8 mouse cellular contexts compared by ENCODE assay signal in genomic region chr9:105617274-105617673, GRCm38 (mm10). TPM values are rescaled to one million over a fixed set of nuclear protein-coding genes. Genes with fewer than 3 reads are reported as not detected.
DNase-seq lines count a peak whose midpoint lies in the region; ATAC-seq and TF ChIP-seq lines count a peak whose summit lies in the region.
"Not testable (repeated sequence)": the region's sequence is repeated elsewhere in the genome, so short reads cannot be mapped to it uniquely, and the experiment has no call there.

No protein-coding gene starts in this region.

- not testable (repeated sequence) for ATAC-seq in hindbrain, embryonic 11.5 days (ENCODE audit: low FRiP score)

- H3K27me3 ChIP-seq in hindbrain, embryonic 11.5 days (ENCODE audit: control insufficient read depth, insufficient read depth, low read length): not testable (repeated sequence)

- H3K9me3 ChIP-seq in hindbrain, embryonic 11.5 days (ENCODE audit: control insufficient read depth, low read length): not testable (repeated sequence)

- H3K4me1 ChIP-seq in hindbrain, embryonic 11.5 days (replicated peaks; ENCODE audit: control insufficient read depth, insufficient read depth, low read length): not testable (repeated sequence)

- peak; percentile 81 for TF ChIP-seq CTCF in layer of hippocampus, adult 2 months (conservative IDR thresholded peaks at IDR 0.05)

- H3K36me3 ChIP-seq in hindbrain, embryonic 11.5 days (ENCODE audit: control insufficient read depth, insufficient read depth, low read length): not testable (repeated sequence)

- not testable (repeated sequence) for H3K9ac ChIP-seq in hindbrain, embryonic 11.5 days (ENCODE audit: low read depth, low read length)

- not testable (repeated sequence) for H3K4me2 ChIP-seq in hindbrain, embryonic 11.5 days (replicated peaks; ENCODE audit: low read depth, low read length)

- not testable (repeated sequence) for H3K4me3 ChIP-seq in hindbrain, embryonic 11.5 days (ENCODE audit: low read depth, low read length); layer of hippocampus, adult 2 months

- peak; percentile 40 to 51 for DNase-seq in adrenal gland, adult 18-20 months (ENCODE audit: low spot score in 2 of 2)
- peak; percentile 87 to 90 for DNase-seq in cerebellum, postnatal 10 days
- DNase-seq in forelimb bud, embryonic 11.5 days (ENCODE audit: low read depth, low spot score): peak; percentile 58
- peak; percentile 75 for DNase-seq in hindbrain, embryonic 11.5 days (ENCODE audit: low spot score)
- peak; percentile 76 to 84 for DNase-seq in layer of hippocampus, adult 2 months (ENCODE audit: low spot score in 2 of 2)
- DNase-seq in lung, adult 18-20 months: peak; percentile 6 to 29
- peak; percentile 25 for DNase-seq in retina, adult 2 months (ENCODE audit: low read depth, low spot score)
- DNase-seq in yolk sac, embryonic 10.5 days (ENCODE audit: low spot score): peak; percentile 26

- not testable (repeated sequence) for H3K27ac ChIP-seq in hindbrain, embryonic 11.5 days (ENCODE audit: low read depth, low read length); layer of hippocampus, adult 2 months

RNA-seq across cellular contexts. Expression of gene Pik3r4, which starts 25.5 kb away (rescaled TPM):
- total RNA-seq in adrenal gland, adult 18-20 months (2021): 10 to 100 TPM; 26.6 to 32.0 TPM
- 23.0 and 26.8 TPM in 2 replicates for polyA plus RNA-seq in hindbrain, embryonic 11.5 days (2014; fragmentation: Nextera tagmentation; extraction: Ambion mirVana)
- 10 to 100 TPM; 46.2 to 48.4 TPM for total RNA-seq in layer of hippocampus, adult 2 months (2021)

Comparison
In these comparisons a context has a peak if more than half of its experiments do, and no peak if none do; other contexts are left out.
1. DNase-seq: peak in every context shown above with its lines; median percentile 88 in cerebellum, postnatal 10 days; 80 in layer of hippocampus, adult 2 months; 75 in hindbrain, embryonic 11.5 days; 58 in forelimb bud, embryonic 11.5 days; 46 in adrenal gland, adult 18-20 months; 26 in yolk sac, embryonic 10.5 days; 25 in retina, adult 2 months; 18 in lung, adult 18-20 months.